Mouse (Mus musculus) adrenal gland, postnatal 36 days (tissue): ENCODE measurements at regions not wholly inside any gene's neighbourhood (a gene's known extent, or its start where the extent isn't known, plus 50 kb on each side); places are given as distances from the start of the nearest gene placed in this dataset.
A peak's percentile ranks its signal among the peaks of the same experiment; 100 is the strongest.
"Not testable (repeated sequence)": the region's sequence is repeated elsewhere in the genome, so short reads cannot be mapped to it uniquely, and the experiment has no call there.

Experiments
- DNase-seq, 2 experiments: peaks; one replicate each; pipeline ENCODE4 v3.0.0; 2021; ENCODE audit warnings: mixed read lengths in 1 of 2

- DNase-seq = no peak
Observed at GRCm38 (mm10) chr16:55582029-55582428, 256.7 kb downstream of the Nfkbiz start.

- no peak for DNase-seq
Observed at GRCm38 (mm10) chr16:55580827-55581226, 257.9 kb downstream of the Nfkbiz start.

- DNase-seq = no peak
Observed at GRCm38 (mm10) chr16:55578686-55579085, 260.0 kb downstream of the Nfkbiz start.

GRCm38 (mm10) chr16:55575609-55576283 lies 263.0 kb downstream of the Nfkbiz start:
- not testable (repeated sequence) for DNase-seq

- DNase-seq = no peak
Observed at GRCm38 (mm10) chr16:55571106-55571505, 267.6 kb downstream of the Nfkbiz start.

GRCm38 (mm10) chr16:55570097-55570496 lies 268.6 kb downstream of the Nfkbiz start:
- DNase-seq = no peak

GRCm38 (mm10) chr16:55555821-55556535 lies 258.2 kb upstream of the Zpld1 start:
- no peak for DNase-seq

- DNase-seq = peak; percentile 9 to 21
Observed at GRCm38 (mm10) chr16:55555224-55555623, 257.4 kb upstream of the Zpld1 start.

GRCm38 (mm10) chr16:55553896-55554295 lies 256.1 kb upstream of the Zpld1 start:
- no peak for DNase-seq

GRCm38 (mm10) chr16:55551348-55551747 lies 253.6 kb upstream of the Zpld1 start:
- DNase-seq = no peak

- peak; percentile 12 to 55 for DNase-seq
Observed at GRCm38 (mm10) chr16:55550649-55551312, 253.0 kb upstream of the Zpld1 start.

GRCm38 (mm10) chr16:55547095-55547494 lies 249.3 kb upstream of the Zpld1 start:
- DNase-seq = no peak

- no peak for DNase-seq
Observed at GRCm38 (mm10) chr16:55540336-55541015, 242.7 kb upstream of the Zpld1 start.

GRCm38 (mm10) chr16:55539179-55539578 lies 241.4 kb upstream of the Zpld1 start:
- no peak for DNase-seq

GRCm38 (mm10) chr16:55537548-55537947 lies 239.8 kb upstream of the Zpld1 start:
- no peak for DNase-seq

GRCm38 (mm10) chr16:55532686-55533085 lies 234.9 kb upstream of the Zpld1 start:
- no peak for DNase-seq

GRCm38 (mm10) chr16:55530844-55531243 lies 233.1 kb upstream of the Zpld1 start:
- DNase-seq = no peak

- DNase-seq = no peak
Observed at GRCm38 (mm10) chr16:55527680-55528079, 229.9 kb upstream of the Zpld1 start.

- no peak for DNase-seq
Observed at GRCm38 (mm10) chr16:55526230-55526842, 228.6 kb upstream of the Zpld1 start.

GRCm38 (mm10) chr16:55523264-55523663 lies 225.5 kb upstream of the Zpld1 start:
- DNase-seq = no peak

GRCm38 (mm10) chr16:55522283-55522682 lies 224.5 kb upstream of the Zpld1 start:
- no peak for DNase-seq

- DNase-seq = no peak
Observed at GRCm38 (mm10) chr16:55521421-55521971, 223.7 kb upstream of the Zpld1 start.
